Mouse (Mus musculus): ENCODE results near the gene 5730596B20Rik.

- no peak for TF ChIP-seq POLR2A (IDR thresholded peaks at IDR 0.05; ENCODE audit: borderline replicate concordance, control insufficient read depth, low read depth, low read length)
- TF ChIP-seq CTCF (IDR thresholded peaks at IDR 0.05; ENCODE audit: control insufficient read depth, insufficient read depth, low read length) = no peak
Measured at GRCm38 (mm10) chr6:52196811-52197210, 19.5 kb downstream of the 5730596B20Rik start.

All from bone marrow, adult 2 months (tissue).